1 mouse cellular context compared by ENCODE assay signal in the genomic region with DNA sequence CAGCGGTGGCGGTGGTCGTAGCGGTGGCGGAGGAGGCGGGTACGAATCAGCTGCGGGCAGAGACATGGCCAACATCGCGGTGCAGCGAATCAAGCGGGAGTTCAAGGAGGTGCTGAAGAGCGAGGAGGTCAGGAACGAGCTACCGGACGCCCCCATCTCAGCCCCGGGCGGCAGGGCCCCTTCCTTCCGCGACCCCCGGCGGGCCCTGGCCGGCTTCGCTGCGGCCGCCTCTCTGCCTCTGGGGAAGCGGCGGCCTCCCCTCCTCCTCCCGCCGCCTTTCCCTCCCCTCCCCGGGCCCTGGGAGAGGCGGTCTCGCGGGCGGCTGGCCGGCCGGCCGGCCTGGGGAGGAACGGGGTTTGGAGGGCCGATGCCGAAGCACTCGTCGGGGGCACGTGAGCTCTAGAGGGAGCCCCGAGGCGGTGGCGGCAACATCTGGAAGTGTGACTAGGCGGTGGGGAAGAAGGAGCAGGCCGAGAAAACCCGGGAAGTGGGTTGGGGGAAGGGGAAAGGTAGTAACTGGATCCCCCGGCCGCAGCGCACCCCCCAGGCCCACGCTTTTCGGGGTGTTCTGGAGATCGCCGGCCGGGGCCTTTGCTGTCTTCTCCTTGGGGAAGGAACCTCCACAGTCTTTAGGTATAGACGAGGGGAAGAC.
TF ChIP-seq lines count a peak whose summit lies in the region.

No protein-coding gene starts in this region.

TF ChIP-seq in CH12.LX, 34 proteins besides CTCF, POLR2A, EP300 and RAD21 (continued from another document):
- TF ChIP-seq ZMIZ1 (IDR thresholded peaks at IDR 0.05; ENCODE audit: low read depth, low read length) (no peak; the same call in 1 of the 2 replicates), HCFC1 (IDR thresholded peaks at IDR 0.05; ENCODE audit: low read depth, low read length) (peak; percentile 58), SMC3 (IDR thresholded peaks at IDR 0.05; ENCODE audit: low read depth, low read length) (no peak), JUN (IDR thresholded peaks at IDR 0.05; ENCODE audit: insufficient read depth, low read depth, low read length) (no peak), MAZ (IDR thresholded peaks at IDR 0.05; ENCODE audit: low read depth, low read length) (no peak), UBTF (IDR thresholded peaks at IDR 0.05; ENCODE audit: low read depth, low read length) (peak; percentile 95; the same call in 1 of the 2 replicates), USF2 (conservative IDR thresholded peaks at IDR 0.05; ENCODE audit: low read depth, low read length) (no peak; the same call in 1 of the 2 replicates), POLR2AphosphoS2 (IDR thresholded peaks at IDR 0.05; ENCODE audit: low read depth, low read length) (no peak; the same call in 1 of the 2 replicates), MEF2A (IDR thresholded peaks at IDR 0.05; ENCODE audit: borderline replicate concordance, low read depth, low read length) (no peak)
TF ChIP-seq in CH12.LX: peak in this region for 10.
